Mouse (Mus musculus) layer of hippocampus, postnatal 14 days (tissue): Measurements from ENCODE around the gene Cyp2j13. TPM values are rescaled to one million over a fixed set of nuclear protein-coding genes. Genes with fewer than 3 reads are reported as not detected.
"Not testable (repeated sequence)": the region's sequence is repeated elsewhere in the genome, so short reads cannot be mapped to it uniquely, and the experiment has no call there.

Experiments
- DNase-seq, 2 experiments: peaks; one replicate each; pipeline ENCODE4 v3.0.0; 2021 to 2022; ENCODE audit warnings: low spot score in 2 of 2, mixed read lengths in 1 of 2
- long read RNA-seq, 2 experiments: library from polyadenylated mRNA; stranded (forward); transcript quantifications; one replicate each; pipeline ENCODE4 v2.0.0; 2021
- total RNA-seq, 2 experiments: library from RNA; stranded (reverse); gene quantifications; 2 replicates each; pipeline ENCODE4 v1.2.3; 2021

Gene Cyp2j13
- total RNA-seq, result 1 to 10 TPM in 1 of 2 experiments, under 1 TPM in 1; 0.90 to 1.1 TPM
- long read RNA-seq, experiment 1, partial matches to known transcripts, result 1 of 2 reads
- long read RNA-seq, experiment 1, other reads (novel, unspliced or antisense), result 1 of 2 reads
- long read RNA-seq, experiment 2, full-length matches to known transcripts, result 1 of 2 reads
- long read RNA-seq, experiment 2, partial matches to known transcripts, result 0 of 2 reads
- long read RNA-seq, experiment 2, other reads (novel, unspliced or antisense), result 1 of 2 reads

- DNase-seq, result peak; percentile 22 to 46
Observed at GRCm38 (mm10) chr4:96077261-96078125, at the start of gene Cyp2j13. Gene Cyp2j13, minus strand, starts transcription at chr4:96077546.

GRCm38 (mm10) chr4:96096841-96097240 lies 19.5 kb upstream of the Cyp2j13 start:
- DNase-seq, result no peak

- no peak for DNase-seq
Observed at GRCm38 (mm10) chr4:96091869-96092268, 14.5 kb upstream of the Cyp2j13 start.

GRCm38 (mm10) chr4:96089356-96090048 lies 12.2 kb upstream of the Cyp2j13 start:
- DNase-seq, result not testable (repeated sequence)

GRCm38 (mm10) chr4:96078308-96078707 lies 962 bp upstream of the Cyp2j13 start:
- no peak for DNase-seq

- DNase-seq, result no peak
Observed at GRCm38 (mm10) chr4:96062045-96062444, 15.3 kb downstream of the Cyp2j13 start.

GRCm38 (mm10) chr4:96060106-96060505 lies 17.2 kb downstream of the Cyp2j13 start:
- DNase-seq, result no peak

GRCm38 (mm10) chr4:96028412-96028811 lies 48.9 kb downstream of the Cyp2j13 start:
- DNase-seq, result peak; percentile 29 to 70

- peak in 1 of 2 experiments; percentile 9 for DNase-seq
Observed at GRCm38 (mm10) chr4:96022803-96023202, 54.5 kb downstream of the Cyp2j13 start.

- DNase-seq, result no peak
Observed at GRCm38 (mm10) chr4:96016875-96017274, 60.5 kb downstream of the Cyp2j13 start.

- not testable (repeated sequence) for DNase-seq
Observed at GRCm38 (mm10) chr4:95982221-95982620, 95.1 kb downstream of the Cyp2j13 start.

Other genes starting within 250 kb of the Cyp2j13 start
- gene Hook1, start 110.3 kb downstream of the Cyp2j13 start, total RNA-seq, result 10 to 100 TPM; 45.5 to 57.8 TPM
- gene Cyp2j12, start 63.6 kb upstream of the Cyp2j13 start, total RNA-seq, result 1 to 10 TPM; 1.1 to 1.8 TPM
- gene Cyp2j7, start 159.1 kb upstream of the Cyp2j13 start, total RNA-seq, result under 1 TPM in 1 of 2 experiments, not detected in 1; 0.21 TPM